Comparison of ENCODE assay signal across 8 mouse cellular contexts in the genomic region with DNA sequence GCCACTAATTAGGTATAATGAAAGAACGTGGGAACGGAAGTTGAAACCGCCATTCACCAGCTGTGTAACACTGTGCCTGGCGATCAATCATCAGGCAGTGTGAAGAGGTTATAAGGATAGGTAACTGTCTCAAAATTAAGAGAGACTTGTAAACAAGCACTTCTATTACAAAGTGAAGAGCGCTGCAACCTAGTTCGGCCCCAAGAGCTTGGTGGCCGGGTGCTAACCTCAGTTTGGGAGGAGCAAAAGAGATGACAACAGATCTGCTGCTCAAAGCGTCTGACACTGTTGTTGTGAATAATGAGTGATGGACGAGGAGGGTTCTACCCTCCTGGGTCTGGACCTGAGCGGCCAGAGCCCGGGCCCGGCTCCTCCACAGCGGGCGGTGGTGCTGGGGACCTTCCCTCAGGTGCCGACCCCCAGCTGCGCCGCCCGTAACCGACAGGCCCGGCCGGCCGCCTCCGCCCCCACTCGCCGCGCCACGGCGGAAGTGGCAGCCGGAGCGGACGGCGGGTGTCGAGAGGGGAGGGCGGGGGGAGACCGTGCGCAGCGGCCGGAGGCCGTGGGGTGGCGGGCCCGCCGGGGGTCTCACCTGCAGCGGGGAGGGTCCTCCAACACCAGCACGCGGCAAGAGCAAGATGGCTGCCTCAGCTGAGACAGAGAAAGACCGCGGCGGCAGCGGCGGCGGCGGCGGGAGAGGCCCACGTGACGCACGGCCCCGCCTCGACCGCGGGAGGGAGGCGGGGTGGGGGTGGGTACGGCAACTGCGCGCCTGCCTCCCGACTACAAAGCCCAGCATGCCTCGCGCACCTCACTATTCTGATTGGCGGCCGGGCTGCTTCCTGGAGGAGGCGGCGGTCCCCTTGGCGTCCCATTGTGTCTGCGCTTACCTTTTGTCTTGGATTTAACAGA. TPM values are rescaled to one million over a fixed set of nuclear protein-coding genes. Genes with fewer than 3 reads are reported as not detected.
DNase-seq lines count a peak whose midpoint lies in the region; ATAC-seq and TF ChIP-seq lines count a peak whose summit lies in the region.

Btf3l4 (minus strand) TSS at position 699 of the 912 bp plus-strand sequence.

- in situ Hi-C loops in ES-E14 (cut with MboI; ENCODE audit: low sequenced_read_pairs in 2 of 2, unreplicated experiment in 2 of 2) = no loop called here

- H3K4me1 ChIP-seq in ES-E14 (ENCODE audit: control insufficient read depth in 2 of 2, insufficient read depth in 2 of 2, low read length in 2 of 2, poor library complexity in 1 of 2) = peaks cover 0 to 8% of the 10 kb centered on the region in 2 experiments; a peak in 1 of 4 replicates
- peaks cover 30% of the 10 kb centered on the region for H3K4me1 ChIP-seq in forebrain, embryonic 16.5 days (replicated peaks; ENCODE audit: control insufficient read depth, insufficient read depth, low read length)
- H3K4me1 ChIP-seq in lung, embryonic 14.5 days (ENCODE audit: insufficient read depth) = 0 out of 2 replicates have a peak, but pooled peaks cover 9% of the 10 kb centered on the region
- peaks cover 10% of the 10 kb centered on the region for H3K4me1 ChIP-seq in olfactory bulb, adult 2 months (ENCODE audit: control insufficient read depth, insufficient read depth, low read length)
- H3K4me1 ChIP-seq in thymus, adult 2 months (replicated peaks; ENCODE audit: control insufficient read depth, insufficient read depth, low read length) = peaks cover 7% of the 10 kb centered on the region

- WGBS in forebrain, embryonic 16.5 days = under 1% methylated on average over 69 of the region's 73 CpGs
- WGBS in lung, embryonic 14.5 days = under 1% methylated on average over 72 of the region's 73 CpGs
- WGBS in olfactory bulb, adult 2 months = under 1% methylated on average over 73 of the region's 73 CpGs
- under 1% methylated on average over 72 of the region's 73 CpGs for WGBS in thymus, adult 2 months

- peak within 1 kb of the TSS; percentile 94 to 97 for H3K4me3 ChIP-seq in ES-E14 (ENCODE audit: insufficient read depth in 1 of 2, low read depth in 1 of 2, low read length in 2 of 2, poor library complexity in 1 of 2, severe bottlenecking in 1 of 2)
- peak within 1 kb of the TSS; percentile 68 for H3K4me3 ChIP-seq in forebrain, embryonic 16.5 days (replicated peaks; ENCODE audit: low read length)
- H3K4me3 ChIP-seq in layer of hippocampus, adult 2 months = peak within 1 kb of the TSS; percentile 93
- peak within 1 kb of the TSS; percentile 96 for H3K4me3 ChIP-seq in lung, embryonic 14.5 days (ENCODE audit: low read depth, low read length)
- peak within 1 kb of the TSS; percentile 100 for H3K4me3 ChIP-seq in olfactory bulb, adult 2 months (ENCODE audit: insufficient read depth, low read depth, low read length)
- peak within 1 kb of the TSS; percentile 99 for H3K4me3 ChIP-seq in thymus, adult 2 months (ENCODE audit: control insufficient read depth, insufficient read depth, low read length)

- ATAC-seq in forebrain, embryonic 16.5 days = peak; percentile 96
- ATAC-seq in lung, embryonic 14.5 days (ENCODE audit: insufficient read depth) = peak; percentile 95

- TF ChIP-seq CTCF in layer of hippocampus, adult 2 months (conservative IDR thresholded peaks at IDR 0.05) = no peak
- no peak for TF ChIP-seq CTCF in lung, embryonic 14.5 days (IDR thresholded peaks at IDR 0.05; ENCODE audit: low read depth)
- TF ChIP-seq CTCF in olfactory bulb, adult 2 months (IDR thresholded peaks at IDR 0.05; ENCODE audit: insufficient read depth, low read depth, low read length) = no peak
- peak; percentile 39; the same call in 1 of the 2 replicates for TF ChIP-seq CTCF in thymus, adult 2 months (IDR thresholded peaks at IDR 0.05; ENCODE audit: borderline replicate concordance, control insufficient read depth, extremely low read depth, insufficient read depth, low read length, poor library complexity)

- peak within 1 kb of the TSS; percentile 94 for H3K9ac ChIP-seq in ES-E14 (ENCODE audit: insufficient read depth, low read depth, low read length, poor library complexity, severe bottlenecking)
- H3K9ac ChIP-seq in forebrain, embryonic 16.5 days (replicated peaks; ENCODE audit: low read depth, low read length) = peak within 1 kb of the TSS; percentile 98
- peak within 1 kb of the TSS; percentile 97 for H3K9ac ChIP-seq in lung, embryonic 14.5 days

- H3K27me3 ChIP-seq in forebrain, embryonic 16.5 days (replicated peaks; ENCODE audit: control insufficient read depth, insufficient read depth, low read length) = no peaks in the 10 kb centered on the region
- H3K27me3 ChIP-seq in lung, embryonic 14.5 days (ENCODE audit: insufficient read depth, low read length) = no peaks in the 10 kb centered on the region
- no peaks in the 10 kb centered on the region for H3K27me3 ChIP-seq in thymus, adult 2 months (ENCODE audit: control insufficient read depth, insufficient read depth, low read length)

- no peaks in the 10 kb centered on the region for H3K36me3 ChIP-seq in ES-E14 (ENCODE audit: control insufficient read depth, insufficient read depth, low read length, poor library complexity, severe bottlenecking)
- H3K36me3 ChIP-seq in forebrain, embryonic 16.5 days (ENCODE audit: control insufficient read depth, insufficient read depth) = peaks cover 5% of the 10 kb centered on the region; the same call in 1 of the 2 replicates
- H3K36me3 ChIP-seq in lung, embryonic 14.5 days (ENCODE audit: insufficient read depth) = peaks cover 18% of the 10 kb centered on the region
- H3K36me3 ChIP-seq in thymus, adult 2 months (ENCODE audit: control insufficient read depth, insufficient read depth, low read length) = peaks cover 3% of the 10 kb centered on the region; the same call in 1 of the 2 replicates

- TF ChIP-seq POLR2A in olfactory bulb, adult 2 months (IDR thresholded peaks at IDR 0.05; ENCODE audit: insufficient read depth, low read depth, low read length) = peak; percentile 75; the same call in 1 of the 2 replicates
- TF ChIP-seq POLR2A in thymus, adult 2 months (IDR thresholded peaks at IDR 0.05; ENCODE audit: control insufficient read depth, extremely low read depth, insufficient read depth, low read length, poor library complexity) = peak; percentile 49; the same call in 1 of the 2 replicates

- peak within 1 kb of the TSS; percentile 86 for H3K4me2 ChIP-seq in forebrain, embryonic 16.5 days (ENCODE audit: low read length)
- H3K4me2 ChIP-seq in lung, embryonic 14.5 days = peak within 1 kb of the TSS; percentile 79

- H3K27ac ChIP-seq in ES-E14 (ENCODE audit: insufficient read depth, low read depth, low read length, poor library complexity, severe bottlenecking) = peak within 1 kb of the TSS; percentile 94
- H3K27ac ChIP-seq in forebrain, embryonic 16.5 days (ENCODE audit: low read length) = peak within 1 kb of the TSS; percentile 100
- H3K27ac ChIP-seq in layer of hippocampus, adult 2 months = peak within 1 kb of the TSS; percentile 99
- peak within 1 kb of the TSS; percentile 99 for H3K27ac ChIP-seq in lung, embryonic 14.5 days (ENCODE audit: low read depth)
- H3K27ac ChIP-seq in olfactory bulb, adult 2 months (ENCODE audit: insufficient read depth, low read depth, low read length) = peak within 1 kb of the TSS; percentile 99
- peak within 1 kb of the TSS; percentile 91 for H3K27ac ChIP-seq in thymus, adult 2 months (ENCODE audit: control insufficient read depth, insufficient read depth, low read length)

- intact Hi-C loops in heart, postnatal 36 days (cut with DNase I) = loop anchor here (2.0 kb wide), 1 partner anchor 52 kb away; the partner anchor contains the start of gene Zfyve9

- peak; percentile 87 for DNase-seq in ES-E14 (ENCODE audit: low read depth, low spot score)
- DNase-seq in cerebellum, adult 11-12 months = peak; percentile 92
- peak; percentile 84 to 89 for DNase-seq in heart, postnatal 36 days
- DNase-seq in layer of hippocampus, adult 2 months (ENCODE audit: low spot score in 2 of 2) = peak; percentile 90 to 91
- peak; percentile 97 for DNase-seq in lung, embryonic 14.5 days
- DNase-seq in thymus, adult 2 months = peak; percentile 88

- no peaks in the 10 kb centered on the region for H3K9me3 ChIP-seq in ES-E14 (ENCODE audit: control insufficient read depth, insufficient read depth, low read depth, low read length)
- no peaks in the 10 kb centered on the region for H3K9me3 ChIP-seq in forebrain, embryonic 16.5 days (ENCODE audit: control insufficient read depth, low read length)
- no peaks in the 10 kb centered on the region for H3K9me3 ChIP-seq in lung, embryonic 14.5 days (ENCODE audit: low read depth, low read length)

TF ChIP-seq in ES-E14, 5 proteins besides CTCF, POLR2A, EP300 and RAD21:
- peak; percentile 85 for TF ChIP-seq HCFC1 (IDR thresholded peaks at IDR 0.05; ENCODE audit: borderline replicate concordance, insufficient read depth, low read length)
- TF ChIP-seq CHD2 (IDR thresholded peaks at IDR 0.05; ENCODE audit: low read depth, low read length) = peak; percentile 16; the same call in 1 of the 2 replicates
- no peak for TF ChIP-seq MAFK (IDR thresholded peaks at IDR 0.05; ENCODE audit: insufficient read depth, low read depth, low read length)
- no peak for TF ChIP-seq ZC3H11A (IDR thresholded peaks at IDR 0.05; ENCODE audit: borderline replicate concordance, low read depth, low read length)
TF ChIP-seq in ES-E14: peak in this region for 2.

RNA-seq across cellular contexts. Expression of gene Btf3l4, which starts in this region (rescaled TPM):
- total RNA-seq in ES-E14 (2012; rRNA removed) = 40.9 and 44.6 TPM in 2 replicates
- 211 and 231 TPM in 2 replicates for polyA plus RNA-seq in forebrain, embryonic 16.5 days (2015; fragmentation: Nextera tagmentation; extraction: Ambion mirVana)
- total RNA-seq in heart, postnatal 36 days (2021) = 10 to 100 TPM; 81.3 to 87.0 TPM
- total RNA-seq in layer of hippocampus, adult 2 months (2021) = 10 to 100 TPM; 87.9 to 89.4 TPM
- 167 and 176 TPM in 2 replicates for polyA plus RNA-seq in lung, embryonic 14.5 days (2014; fragmentation: Nextera tagmentation; extraction: Ambion mirVana)
- not detected in 2 replicates for polyA plus RNA-seq in olfactory bulb, adult 2 months (2012; ENCODE audit: insufficient read depth, insufficient read length, low replicate concordance, missing spikeins)
- 19.3 and 24.3 TPM in 2 replicates for polyA plus RNA-seq in thymus, adult 2 months (2012; rRNA removed)

Comparison
In these comparisons a context has a peak if more than half of its experiments do, and no peak if none do; other contexts are left out.
1. Peak in every context shown above with its lines: DNase-seq, ATAC-seq, H3K4me3 ChIP-seq and H3K27ac ChIP-seq.